Mouse (Mus musculus): ENCODE results near the gene Rnf157. TPM values are rescaled to one million over a fixed set of nuclear protein-coding genes. Genes with fewer than 3 reads are reported as not detected.

Gene Rnf157
- total and polyA plus RNA-seq, 3 experiments = 8.7 to 39.3 (median 10.9) TPM

- H3K9me3 ChIP-seq (replicated peaks; ENCODE audit: low read length) = no peaks in the 10 kb centered on the region
- H3K4me3 ChIP-seq (replicated peaks in 1 of 3; ENCODE audit: low read depth in 2 of 3, low read length in 2 of 3, poor library complexity in 1 of 3) = peak overlapping the region in 1 of 3 experiments; percentile 93
- no peaks in the 10 kb centered on the region for H3K27me3 ChIP-seq (replicated peaks)
- in situ Hi-C loops (cut with MboI; ENCODE audit: low pct_ligation_motif_present, low pct_unique_long_range_greater_than_20kb, low sequenced_read_pairs) = no loop called here
- H3K79me2 ChIP-seq (replicated peaks; ENCODE audit: control insufficient read depth, extremely low read depth, insufficient read depth, poor library complexity, severe bottlenecking) = peaks cover 7% of the 10 kb centered on the region; the same call in 1 of the 2 replicates
- no peak overlapping the region; the same call in 1 of the 2 replicates for H3K9ac ChIP-seq (ENCODE audit: insufficient read depth, low read depth)
- no peak for DNase-seq (ENCODE audit: extremely low read depth)
- H3K4me2 ChIP-seq (ENCODE audit: insufficient read depth, low read depth, poor library complexity, severe bottlenecking) = peak overlapping the region; percentile 97
- no peak overlapping the region for H3K27ac ChIP-seq (ENCODE audit: insufficient read depth, low read depth)
- dilution Hi-C loops (cut with MboI; ENCODE audit: extremely low pct_ligation_motif_present, extremely low pct_unique_long_range_greater_than_20kb, low sequenced_read_pairs) = no loop called here
- peaks cover 15 to 34% of the 10 kb centered on the region in 2 experiments for H3K4me1 ChIP-seq (ENCODE audit: control insufficient read depth in 1 of 2, insufficient read depth in 2 of 2)
- H3K36me3 ChIP-seq (replicated peaks in 1 of 2; ENCODE audit: control insufficient read depth in 1 of 2, insufficient read depth in 1 of 2, low read length in 1 of 2) = peaks cover 33 to 48% of the 10 kb centered on the region in 2 experiments
- TF ChIP-seq MYC (IDR thresholded peaks at IDR 0.05; ENCODE audit: low read depth, low read length) (no peak), CTCF (conservative IDR thresholded peaks at IDR 0.05 in 1 of 2, IDR thresholded peaks at IDR 0.05 in 1 of 2; ENCODE audit: low read depth in 2 of 2, low read length in 2 of 2) (peak in 1 of 2 experiments; percentile 38; a peak in 2 of 4 replicates), ZMIZ1 (IDR thresholded peaks at IDR 0.05; ENCODE audit: low read depth, low read length) (no peak)
Observed at GRCm38 (mm10) chr11:116305423-116305822, 107.4 kb downstream of the Rnf157 start.

DNA sequence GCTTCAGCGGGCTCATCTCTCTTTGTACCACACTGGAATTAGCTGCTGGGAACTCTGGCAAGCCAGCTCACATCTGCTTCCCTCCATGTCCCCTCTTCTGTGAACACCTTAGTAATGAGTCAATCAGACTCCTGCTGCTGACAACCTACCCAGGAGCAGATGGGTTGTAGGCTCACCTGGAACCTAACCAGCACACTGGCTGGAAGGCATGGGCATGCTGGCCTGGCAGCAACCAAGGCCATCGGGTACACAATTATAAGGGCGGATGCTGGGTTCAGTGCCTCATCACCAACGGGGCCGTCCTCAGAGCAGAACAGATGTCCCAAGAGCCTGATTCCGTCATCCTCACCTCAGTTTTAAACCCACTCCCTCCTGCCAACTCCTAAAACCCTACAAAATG, 114.2 kb downstream of the Rnf157 start:
- Histone ChIP-seq H3K4me2 (ENCODE audit: insufficient read depth, low read depth, poor library complexity, severe bottlenecking) (no peak overlapping the region), H3K9ac (ENCODE audit: insufficient read depth, low read depth) (no peak overlapping the region), H3K79me2 (replicated peaks; ENCODE audit: control insufficient read depth, extremely low read depth, insufficient read depth, poor library complexity, severe bottlenecking) (no peaks in the 10 kb centered on the region), H3K9me3 (replicated peaks; ENCODE audit: low read length) (no peaks in the 10 kb centered on the region), H3K36me3 (replicated peaks in 1 of 2; ENCODE audit: control insufficient read depth in 1 of 2, insufficient read depth in 1 of 2, low read length in 1 of 2) (peaks cover 79 to 98% of the 10 kb centered on the region in 2 experiments), H3K4me3 (replicated peaks in 1 of 3; ENCODE audit: low read depth in 2 of 3, low read length in 2 of 3, poor library complexity in 1 of 3) (no peak overlapping the region), H3K27ac (ENCODE audit: insufficient read depth, low read depth) (no peak overlapping the region), H3K4me1 (ENCODE audit: control insufficient read depth in 1 of 2, insufficient read depth in 2 of 2) (peaks cover 0 to 7% of the 10 kb centered on the region in 2 experiments; a peak in 2 of 4 replicates), H3K27me3 (replicated peaks) (no peaks in the 10 kb centered on the region)
- no peak for TF ChIP-seq NRF1 (IDR thresholded peaks at IDR 0.05; ENCODE audit: low read depth, low read length)
- TF ChIP-seq GABPA (IDR thresholded peaks at IDR 0.05; ENCODE audit: insufficient replicate concordance, low read depth, low read length) = no peak
- no peak for TF ChIP-seq ETS1 (conservative IDR thresholded peaks at IDR 0.05; ENCODE audit: low read depth, low read length)
- no peak for TF ChIP-seq SIN3A (IDR thresholded peaks at IDR 0.05; ENCODE audit: low read length)
- no peak for TF ChIP-seq MAZ (IDR thresholded peaks at IDR 0.05; ENCODE audit: low read depth, low read length)
- no peak for TF ChIP-seq RAD21 (IDR thresholded peaks at IDR 0.05; ENCODE audit: low read depth, low read length)
- no peak for TF ChIP-seq SMC3 (IDR thresholded peaks at IDR 0.05; ENCODE audit: low read depth, low read length)
- TF ChIP-seq KAT2A (IDR thresholded peaks at IDR 0.05; ENCODE audit: insufficient replicate concordance, low read length) = no peak
- no peak for TF ChIP-seq ZMIZ1 (IDR thresholded peaks at IDR 0.05; ENCODE audit: low read depth, low read length)
- TF ChIP-seq NELFE (IDR thresholded peaks at IDR 0.05; ENCODE audit: low read depth, low read length) = no peak
- no peak for TF ChIP-seq JUND (conservative IDR thresholded peaks at IDR 0.05; ENCODE audit: low read depth, low read length)
- TF ChIP-seq USF1 (IDR thresholded peaks at IDR 0.05; ENCODE audit: low read depth, low read length) = no peak
- TF ChIP-seq EP300 (IDR thresholded peaks at IDR 0.05; ENCODE audit: low read length) = no peak
- in situ Hi-C loops (cut with MboI; ENCODE audit: low pct_ligation_motif_present, low pct_unique_long_range_greater_than_20kb, low sequenced_read_pairs) (no loop called here), dilution Hi-C loops (cut with MboI; ENCODE audit: extremely low pct_ligation_motif_present, extremely low pct_unique_long_range_greater_than_20kb, low sequenced_read_pairs) (no loop called here)
- DNase-seq (ENCODE audit: extremely low read depth) = no peak

Measured in CH12.LX (cell line).